Mouse (Mus musculus): ENCODE measurements at regions not wholly inside any gene's neighbourhood (a gene's known extent, or its start where the extent isn't known, plus 50 kb on each side); places are given as distances from the start of the nearest gene placed in this dataset.

- TF ChIP-seq POLR2A (IDR thresholded peaks at IDR 0.05; ENCODE audit: borderline replicate concordance, extremely low read depth, low read depth, low read length) (no peak), CTCF (IDR thresholded peaks at IDR 0.05; ENCODE audit: insufficient read depth, low read length) (no peak)
Observed at GRCm38 (mm10) chr3:41949404-41949803, 207.0 kb downstream of the D3Ertd751e start.

Measured in lung, adult 2 months (tissue).